Mouse (Mus musculus) testis, adult 2 months (tissue): ENCODE measurements at regions not wholly inside any gene's neighbourhood (a gene's known extent, or its start where the extent isn't known, plus 50 kb on each side); places are given as distances from the start of the nearest gene placed in this dataset.

Source experiments
- CTCF ChIP-seq: fragments of 200-500 bp; IDR thresholded peaks from 2 replicates; pipeline ENCODE4 v1.5.1; 2012; ENCODE audit warnings: low read depth, mild to moderate bottlenecking, inconsistent platforms, low read length, moderate library complexity; ENCODE audit not compliant: control insufficient read depth, insufficient read depth, insufficient replicate concordance
- POLR2A ChIP-seq: fragments of 200-500 bp; IDR thresholded peaks from 2 replicates; pipeline ENCODE4 v1.6.1; 2012; ENCODE audit warnings: low read depth, mild to moderate bottlenecking, inconsistent platforms, low read length, moderate library complexity; ENCODE audit not compliant: control insufficient read depth

GRCm38 (mm10) chr5:91816376-91816950, 146.4 kb downstream of the Rchy1 start:
- TF ChIP-seq CTCF (no peak), POLR2A (no peak)
